In genomic region chr10:44646615-44647014, GRCm38 (mm10) we compare ENCODE assay signal across 24 mouse cellular contexts.
DNase-seq lines count a peak whose midpoint lies in the region; ATAC-seq lines count a peak whose summit lies in the region.
"Had no signal": no experiment of that assay in that cellular context is flagged by ENCODE, and none has a peak within 500 bp of the region (broad histone marks: within the 10 kb centered on the region; RNA-seq: fewer than 3 reads in every experiment).

No protein-coding gene starts in this region.

- intact Hi-C loops in heart, postnatal 14 days (cut with DNase I), result no loop called here

- H3K9ac ChIP-seq in lung, embryonic 15.5 days, result no peak overlapping the region
- H3K9ac ChIP-seq: embryonic facial prominence, embryonic 12.5 days; forebrain, embryonic 13.5 days had no signal

- no peak overlapping the region for H3K4me2 ChIP-seq in lung, embryonic 15.5 days
- H3K4me2 ChIP-seq: embryonic facial prominence, embryonic 12.5 days; forebrain, embryonic 13.5 days had no signal

- no peaks in the 10 kb centered on the region for H3K9me3 ChIP-seq in lung, embryonic 15.5 days
- H3K9me3 ChIP-seq: embryonic facial prominence, embryonic 10.5 days; embryonic facial prominence, embryonic 12.5 days; forebrain, embryonic 13.5 days; G1E had no signal

- H3K27ac ChIP-seq in lung, embryonic 15.5 days, result peak overlapping the region; percentile 39
- H3K27ac ChIP-seq: embryonic facial prominence, embryonic 10.5 days; embryonic facial prominence, embryonic 12.5 days; forebrain, embryonic 13.5 days had no signal

- no peaks in the 10 kb centered on the region for H3K27me3 ChIP-seq in lung, embryonic 15.5 days
- H3K27me3 ChIP-seq: CH12.LX; embryonic facial prominence, embryonic 12.5 days; forebrain, embryonic 13.5 days had no signal

- ATAC-seq in lung, embryonic 15.5 days (ENCODE audit: borderline replicate concordance, extremely low read depth, low FRiP score, low TSS enrichment), result 0 out of 2 replicates have a peak, but pooled peaks have one; percentile 52
- ATAC-seq: activated CD4-positive, CD25-positive, alpha-beta regulatory T cell, adult 4 months; CD4-positive, CD25-positive, alpha-beta regulatory T cell, adult 4 months; forebrain, embryonic 13.5 days; forebrain, embryonic 16.5 days; Patski had no signal

- H3K4me3 ChIP-seq in lung, embryonic 15.5 days, result no peak overlapping the region
- H3K4me3 ChIP-seq: embryonic facial prominence, embryonic 10.5 days; embryonic facial prominence, embryonic 12.5 days; forebrain, embryonic 13.5 days had no signal

- H3K36me3 ChIP-seq in lung, embryonic 15.5 days, result no peaks in the 10 kb centered on the region
- H3K36me3 ChIP-seq: embryonic facial prominence, embryonic 10.5 days; embryonic facial prominence, embryonic 12.5 days; G1E had no signal

- DNase-seq in heart, adult 11 months, result peak; percentile 63
- DNase-seq in heart, postnatal 14 days, result no peak
- no peak for DNase-seq in lung, adult 18-20 months
- peak; percentile 36 for DNase-seq in retina, postnatal 1 day
- DNase-seq in retina, embryonic 14.5 days (ENCODE audit: low spot score), result no peak
- DNase-seq: adrenal gland, adult 8-10 months; adrenal gland, postnatal 14 days; adrenal gland, postnatal 36 days; B cell, adult 2 months; cerebellum, adult 11-12 months; cerebellum, adult 2 months; cerebellum, adult 9-10 months; cerebellum, postnatal 10 days; cerebellum, postnatal 25 days had no signal

- 57% methylated on average over 5 of the region's 5 CpGs for WGBS in lung, embryonic 15.5 days

- peaks cover 2% of the 10 kb centered on the region; the same call in 1 of the 2 replicates for H3K4me1 ChIP-seq in lung, embryonic 15.5 days
- H3K4me1 ChIP-seq: embryonic facial prominence, embryonic 12.5 days; forebrain, embryonic 13.5 days had no signal

Comparison
In these comparisons a context has a peak if more than half of its experiments do, and no peak if none do; other contexts are left out.
1. DNase-seq: peak in heart, adult 11 months (single experiment) and retina, postnatal 1 day (single experiment); none in heart, postnatal 14 days (0 of 2), lung, adult 18-20 months (0 of 2) and retina, embryonic 14.5 days (single experiment).